Mouse (Mus musculus) forebrain, embryonic 13.5 days (tissue): ENCODE data around the gene Ylpm1. TPM values are rescaled to one million over a fixed set of nuclear protein-coding genes. Genes with fewer than 3 reads are reported as not detected.

Experiments
- ATAC-seq: fragments of 200-750 bp; cut with Nextera tagmentation; 2 replicates; pipeline ENCODE4 v1.8.0; 2017
- H3K27ac ChIP-seq: fragments of 300-500 bp; sonication (generic); 2 replicates; pipeline ENCODE4 v1.5.1; 2015; ENCODE audit warnings: inconsistent platforms, mild to moderate bottlenecking, moderate library complexity
- H3K27me3 ChIP-seq: fragments of 300-500 bp; sonication (generic); 2 replicates; pipeline ENCODE4 v1.6.1; 2015; ENCODE audit warnings: mild to moderate bottlenecking, inconsistent platforms
- H3K36me3 ChIP-seq: fragments of 300-500 bp; sonication (generic); 2 replicates; pipeline ENCODE4 v1.6.1; 2015; ENCODE audit warnings: mild to moderate bottlenecking, inconsistent platforms; ENCODE audit not compliant: poor library complexity, severe bottlenecking
- H3K4me1 ChIP-seq: fragments of 300-500 bp; sonication (generic); 2 replicates; pipeline ENCODE4 v1.6.1; 2015; ENCODE audit warnings: inconsistent platforms
- H3K4me2 ChIP-seq: fragments of 300-500 bp; sonication (generic); 2 replicates; pipeline ENCODE4 v1.6.1; 2015; ENCODE audit warnings: inconsistent platforms, mild to moderate bottlenecking, moderate library complexity
- H3K4me3 ChIP-seq: fragments of 300-500 bp; sonication (generic); 2 replicates; pipeline ENCODE4 v1.5.1; 2015; ENCODE audit warnings: mild to moderate bottlenecking, inconsistent platforms
- H3K9ac ChIP-seq: fragments of 300-500 bp; sonication (generic); 2 replicates; pipeline ENCODE4 v1.6.1; 2015; ENCODE audit warnings: mild to moderate bottlenecking, inconsistent platforms
- H3K9me3 ChIP-seq: fragments of 300-500 bp; sonication (generic); replicated peaks from 2 replicates; pipeline ENCODE4 v1.6.1; 2016; ENCODE audit warnings: inconsistent platforms
- WGBS: fragments of 180-500 bp; shearing (Covaris S2); methylation state at CpG from one replicate; pipeline ENCODE4 v1.1.7; 2015; 5-methylcytosine and 5-hydroxymethylcytosine counted together
- polyA plus RNA-seq: library from polyadenylated mRNA; unstranded; fragments of >200 nt; fragmentation: Nextera tagmentation; extraction: Ambion mirVana; gene quantifications from 2 replicates; pipeline ENCODE4 v1.2.1, GENCODE M21; 2015

Gene Ylpm1
- polyA plus RNA-seq, 1 experiment from 2014 or later = 41.6 TPM

DNA sequence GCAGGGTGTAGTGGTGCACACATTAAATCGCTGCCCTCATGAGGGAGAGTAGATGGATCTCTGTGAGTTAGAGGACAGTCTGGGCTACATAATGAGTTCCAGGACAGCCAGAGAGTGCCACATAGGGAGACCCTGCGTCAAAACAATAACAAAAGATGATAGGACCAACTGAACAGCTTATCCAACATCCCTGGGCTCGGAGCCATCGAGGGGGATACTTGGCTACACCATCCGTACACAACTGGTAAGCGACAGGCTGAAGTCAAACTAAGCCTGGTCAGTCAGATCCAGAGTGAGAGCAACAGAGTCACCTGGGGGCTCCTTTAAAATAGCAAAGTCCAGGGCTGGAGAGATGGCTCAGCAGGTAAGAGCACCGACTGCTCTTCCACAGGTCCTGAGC is 99.7 kb downstream of the Ylpm1 start:
- Histone ChIP-seq H3K4me1 (no peaks in the 10 kb centered on the region), H3K36me3 (no peaks in the 10 kb centered on the region), H3K9ac (no peak overlapping the region), H3K27me3 (no peaks in the 10 kb centered on the region), H3K27ac (no peak overlapping the region), H3K4me2 (no peak overlapping the region), H3K9me3 (no peaks in the 10 kb centered on the region), H3K4me3 (no peak overlapping the region)
- 90% methylated on average over 7 of the region's 7 CpGs for WGBS
- no peak for ATAC-seq

DNA sequence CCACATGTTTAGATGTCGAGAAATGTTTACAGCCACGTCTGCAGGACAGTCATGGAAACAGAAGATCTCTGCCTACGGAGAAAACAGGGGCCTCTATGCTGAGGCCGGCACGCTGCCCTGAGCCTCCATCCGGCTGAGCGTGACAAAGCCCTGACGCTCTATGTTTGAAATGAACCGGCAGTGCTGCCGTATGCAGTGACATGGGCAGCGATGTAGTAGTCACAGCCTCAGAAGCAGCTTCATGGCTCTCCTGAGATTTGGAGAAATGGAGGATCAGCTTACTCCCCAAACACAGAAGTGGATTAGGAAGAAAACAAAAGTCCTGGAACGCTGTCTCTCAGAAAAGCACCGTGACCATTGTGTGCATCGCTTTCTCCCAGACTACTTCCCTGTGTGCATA is 104.9 kb downstream of the Ylpm1 start:
- no peaks in the 10 kb centered on the region for H3K36me3 ChIP-seq
- no peak overlapping the region for H3K4me3 ChIP-seq
- H3K9me3 ChIP-seq = no peaks in the 10 kb centered on the region
- 51% methylated on average over 14 of the region's 14 CpGs for WGBS
- H3K27me3 ChIP-seq = no peaks in the 10 kb centered on the region
- H3K27ac ChIP-seq = no peak overlapping the region
- no peak overlapping the region for H3K4me2 ChIP-seq
- ATAC-seq = no peak
- no peaks in the 10 kb centered on the region for H3K4me1 ChIP-seq
- H3K9ac ChIP-seq = no peak overlapping the region

DNA sequence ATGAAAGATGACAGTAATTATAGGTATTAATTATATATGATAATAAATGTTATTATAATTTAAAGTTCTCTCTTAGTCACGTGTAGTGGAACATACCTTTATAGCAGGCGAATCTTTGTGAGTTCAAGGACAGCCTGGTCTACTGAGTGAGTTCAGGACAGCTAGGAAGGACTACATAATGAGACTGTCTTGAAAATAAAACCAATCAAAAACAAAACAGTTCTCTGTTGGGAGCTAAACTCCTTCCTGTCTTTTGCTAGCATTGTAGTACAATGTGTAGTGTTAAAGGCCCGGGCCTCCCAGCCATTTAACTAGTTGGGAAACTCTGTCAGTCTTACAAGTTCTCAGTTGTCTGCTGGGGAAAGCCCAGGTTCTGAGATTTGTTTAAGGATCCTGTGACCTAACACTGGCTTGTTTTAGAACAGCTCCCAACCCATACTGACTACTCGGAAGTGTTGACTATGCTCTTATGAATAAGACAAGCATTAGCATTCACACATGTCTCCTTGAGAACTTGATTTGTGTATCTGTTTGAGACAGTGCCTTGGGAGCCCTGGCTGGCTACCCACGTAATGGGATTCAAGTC is 105.5 kb downstream of the Ylpm1 start:
- ATAC-seq = no peak
- WGBS = 84% methylated on average over 5 of the region's 5 CpGs
- no peak overlapping the region for H3K27ac ChIP-seq
- H3K36me3 ChIP-seq = no peaks in the 10 kb centered on the region
- no peak overlapping the region for H3K4me2 ChIP-seq
- no peak overlapping the region for H3K4me3 ChIP-seq
- H3K9me3 ChIP-seq = no peaks in the 10 kb centered on the region
- H3K9ac ChIP-seq = no peak overlapping the region
- H3K27me3 ChIP-seq = no peaks in the 10 kb centered on the region
- no peaks in the 10 kb centered on the region for H3K4me1 ChIP-seq

DNA sequence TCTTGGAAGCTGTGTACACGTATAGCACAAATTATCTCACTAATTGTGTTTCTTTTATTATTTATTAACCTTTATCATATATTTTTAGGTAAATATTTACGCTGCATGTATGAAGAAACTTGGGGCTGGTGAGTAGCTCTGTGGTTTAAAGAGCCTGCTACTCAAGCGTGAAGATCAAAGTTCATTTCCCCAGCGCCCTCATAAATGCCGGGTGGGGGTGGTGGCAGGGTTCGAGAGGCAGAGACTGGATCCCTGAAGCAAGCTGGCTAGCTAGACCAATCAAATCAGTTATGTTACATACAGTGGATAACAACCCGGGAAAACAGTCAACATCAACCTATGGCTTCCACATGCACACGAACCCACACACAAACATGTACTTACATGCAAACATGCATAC is 107.0 kb downstream of the Ylpm1 start:
- Histone ChIP-seq H3K9ac (no peak overlapping the region), H3K36me3 (no peaks in the 10 kb centered on the region), H3K9me3 (no peaks in the 10 kb centered on the region), H3K27ac (no peak overlapping the region), H3K4me1 (no peaks in the 10 kb centered on the region), H3K27me3 (no peaks in the 10 kb centered on the region), H3K4me2 (no peak overlapping the region), H3K4me3 (no peak overlapping the region)
- WGBS = 82% methylated on average over 8 of the region's 8 CpGs
- ATAC-seq = no peak

DNA sequence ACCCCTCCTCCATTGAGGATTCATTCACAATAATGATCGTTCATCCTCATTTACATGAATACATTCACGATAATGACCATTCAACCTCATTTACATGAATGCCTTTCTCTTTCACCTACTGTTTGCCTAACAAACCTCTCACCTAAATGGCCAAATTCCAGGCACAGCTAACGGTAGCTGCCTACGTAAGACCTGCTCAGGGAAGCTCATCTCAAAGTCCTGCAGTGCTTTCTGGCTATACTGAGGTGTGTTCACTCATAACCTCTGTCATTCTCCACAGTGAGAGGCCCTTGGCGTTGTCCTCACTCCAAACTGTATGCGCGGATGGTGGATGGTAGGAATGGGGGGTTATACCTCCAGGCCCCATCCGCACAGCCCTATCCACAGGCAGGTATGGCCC is 108.7 kb downstream of the Ylpm1 start:
- no peak overlapping the region for H3K9ac ChIP-seq
- H3K4me2 ChIP-seq = no peak overlapping the region
- peaks cover 6% of the 10 kb centered on the region for H3K4me1 ChIP-seq
- no peak overlapping the region for H3K4me3 ChIP-seq
- no peaks in the 10 kb centered on the region for H3K36me3 ChIP-seq
- H3K9me3 ChIP-seq = no peaks in the 10 kb centered on the region
- H3K27me3 ChIP-seq = no peaks in the 10 kb centered on the region
- 81% methylated on average over 8 of the region's 8 CpGs for WGBS
- H3K27ac ChIP-seq = no peak overlapping the region
- no peak for ATAC-seq

DNA sequence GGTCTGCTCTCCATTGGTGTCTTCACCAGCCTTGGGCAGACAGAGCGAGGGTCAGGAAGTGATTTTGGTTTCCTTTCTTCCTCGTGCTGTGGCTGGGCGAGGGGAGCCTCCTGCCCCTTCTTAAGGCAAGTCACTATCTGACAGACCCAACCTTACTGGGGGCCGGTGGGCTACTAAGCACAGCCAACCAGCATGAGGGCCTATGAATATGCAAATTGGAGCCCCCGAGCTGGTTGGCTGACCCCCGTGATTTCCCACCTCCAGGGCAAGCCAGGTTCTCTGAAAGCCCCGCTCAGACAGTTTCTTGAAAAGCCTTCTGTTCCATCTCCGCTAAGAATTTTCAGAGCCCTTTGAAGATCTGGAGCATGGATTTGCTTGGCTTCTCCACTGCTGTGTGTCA is 110.2 kb downstream of the Ylpm1 start:
- WGBS = 6% methylated on average over 8 of the region's 8 CpGs
- ATAC-seq = no peak
- H3K36me3 ChIP-seq = no peaks in the 10 kb centered on the region
- H3K4me2 ChIP-seq = 0 out of 2 replicates have a peak overlapping the region, but pooled peaks have one; percentile 2
- H3K4me1 ChIP-seq = peaks cover 13% of the 10 kb centered on the region
- no peak overlapping the region for H3K4me3 ChIP-seq
- H3K27ac ChIP-seq = no peak overlapping the region
- H3K9ac ChIP-seq = no peak overlapping the region
- no peaks in the 10 kb centered on the region for H3K27me3 ChIP-seq
- no peaks in the 10 kb centered on the region for H3K9me3 ChIP-seq

DNA sequence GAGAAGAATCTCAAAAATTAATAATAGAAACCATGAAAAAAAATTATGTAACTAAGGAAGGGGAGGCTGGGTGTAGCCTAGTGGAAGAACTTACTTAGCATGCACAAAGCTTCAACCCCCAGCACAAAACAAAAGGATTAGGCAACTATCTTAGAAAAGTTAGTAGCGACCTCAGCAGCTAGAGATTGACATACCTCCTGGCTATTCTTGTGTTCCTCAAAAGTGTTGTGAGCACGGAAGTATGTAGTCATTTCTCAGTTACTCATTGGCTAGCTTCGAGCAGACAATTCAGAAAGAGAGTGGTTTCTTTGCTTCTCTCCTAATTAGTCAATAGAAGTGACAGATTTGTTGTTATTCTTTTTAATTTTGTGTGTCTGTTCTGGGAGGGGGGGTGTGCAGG is 112.5 kb downstream of the Ylpm1 start:
- ATAC-seq = no peak
- Histone ChIP-seq H3K27me3 (no peaks in the 10 kb centered on the region), H3K27ac (no peak overlapping the region), H3K36me3 (no peaks in the 10 kb centered on the region), H3K9me3 (no peaks in the 10 kb centered on the region), H3K4me1 (peaks cover 34% of the 10 kb centered on the region), H3K9ac (no peak overlapping the region), H3K4me3 (no peak overlapping the region), H3K4me2 (no peak overlapping the region)
- WGBS = 52% methylated on average over 3 of the region's 3 CpGs

DNA sequence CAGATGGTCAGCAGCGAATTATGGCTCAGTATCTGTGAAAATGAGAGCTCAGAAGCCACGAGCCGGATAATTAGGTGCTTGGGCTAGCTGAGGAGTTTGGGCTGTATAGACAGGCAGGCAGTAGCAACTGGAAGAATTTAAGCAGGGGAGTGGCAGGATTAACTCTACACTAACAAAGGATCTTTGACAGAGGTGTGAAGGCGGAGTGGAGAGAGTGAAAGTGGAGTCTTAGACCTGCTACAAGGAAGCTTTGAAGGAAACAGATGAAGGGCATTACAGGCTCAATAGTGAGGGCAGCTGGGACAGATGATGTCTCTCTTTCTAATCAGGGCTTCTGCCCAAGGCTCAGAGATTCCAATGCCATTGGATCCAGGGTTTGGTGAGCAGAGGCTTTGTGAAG is 113.3 kb downstream of the Ylpm1 start:
- WGBS = 10% methylated on average over 4 of the region's 4 CpGs
- no peak overlapping the region for H3K27ac ChIP-seq
- H3K36me3 ChIP-seq = no peaks in the 10 kb centered on the region
- H3K4me3 ChIP-seq = no peak overlapping the region
- peak overlapping the region; percentile 95 for H3K4me2 ChIP-seq
- no peaks in the 10 kb centered on the region for H3K9me3 ChIP-seq
- H3K9ac ChIP-seq = no peak overlapping the region
- no peaks in the 10 kb centered on the region for H3K27me3 ChIP-seq
- ATAC-seq = no peak
- H3K4me1 ChIP-seq = peaks cover 34% of the 10 kb centered on the region

DNA sequence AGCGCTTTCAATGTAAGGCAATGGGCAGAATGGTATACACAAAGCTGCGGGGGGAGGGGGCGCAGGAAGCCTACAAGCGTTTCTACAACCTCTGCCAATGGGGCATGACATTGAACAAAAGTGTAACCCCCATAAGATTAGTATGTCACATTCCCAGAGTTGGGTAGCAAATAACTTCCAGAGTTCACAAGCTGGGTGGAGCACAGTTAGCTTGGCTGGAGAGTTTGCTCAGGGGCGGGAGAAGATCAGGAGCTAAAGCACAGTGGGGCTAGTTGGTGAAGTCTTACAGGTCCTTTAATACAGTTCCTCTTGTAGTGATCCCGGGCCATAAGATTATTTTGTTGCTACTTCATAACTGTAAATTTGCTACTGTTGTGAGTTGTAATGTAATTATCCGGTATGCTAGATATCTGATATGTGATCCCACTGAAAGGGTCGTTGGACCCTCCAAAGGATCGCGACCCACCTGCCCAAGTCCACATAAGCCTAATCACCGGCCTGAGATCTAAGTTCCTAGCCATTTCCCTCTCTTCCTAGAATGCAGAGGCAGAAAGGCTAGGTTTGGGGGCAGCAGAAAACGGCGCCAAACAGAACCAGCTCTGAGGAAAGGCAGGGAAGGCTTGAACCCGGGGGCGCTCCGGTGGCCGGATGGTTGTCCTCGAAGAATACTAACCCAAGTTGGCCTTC is 114.0 kb downstream of the Ylpm1 start:
- peak overlapping the region; percentile 81 for H3K27ac ChIP-seq
- peak overlapping the region; percentile 95 for H3K4me2 ChIP-seq
- peak overlapping the region; percentile 99 for H3K4me3 ChIP-seq
- H3K9me3 ChIP-seq = no peaks in the 10 kb centered on the region
- peaks cover 7% of the 10 kb centered on the region; the same call in 1 of the 2 replicates for H3K36me3 ChIP-seq
- H3K9ac ChIP-seq = peak overlapping the region; percentile 98
- WGBS = 12% methylated on average over 18 of the region's 18 CpGs
- peaks cover 36% of the 10 kb centered on the region for H3K4me1 ChIP-seq
- peak; percentile 16 for ATAC-seq
- H3K27me3 ChIP-seq = no peaks in the 10 kb centered on the region

DNA sequence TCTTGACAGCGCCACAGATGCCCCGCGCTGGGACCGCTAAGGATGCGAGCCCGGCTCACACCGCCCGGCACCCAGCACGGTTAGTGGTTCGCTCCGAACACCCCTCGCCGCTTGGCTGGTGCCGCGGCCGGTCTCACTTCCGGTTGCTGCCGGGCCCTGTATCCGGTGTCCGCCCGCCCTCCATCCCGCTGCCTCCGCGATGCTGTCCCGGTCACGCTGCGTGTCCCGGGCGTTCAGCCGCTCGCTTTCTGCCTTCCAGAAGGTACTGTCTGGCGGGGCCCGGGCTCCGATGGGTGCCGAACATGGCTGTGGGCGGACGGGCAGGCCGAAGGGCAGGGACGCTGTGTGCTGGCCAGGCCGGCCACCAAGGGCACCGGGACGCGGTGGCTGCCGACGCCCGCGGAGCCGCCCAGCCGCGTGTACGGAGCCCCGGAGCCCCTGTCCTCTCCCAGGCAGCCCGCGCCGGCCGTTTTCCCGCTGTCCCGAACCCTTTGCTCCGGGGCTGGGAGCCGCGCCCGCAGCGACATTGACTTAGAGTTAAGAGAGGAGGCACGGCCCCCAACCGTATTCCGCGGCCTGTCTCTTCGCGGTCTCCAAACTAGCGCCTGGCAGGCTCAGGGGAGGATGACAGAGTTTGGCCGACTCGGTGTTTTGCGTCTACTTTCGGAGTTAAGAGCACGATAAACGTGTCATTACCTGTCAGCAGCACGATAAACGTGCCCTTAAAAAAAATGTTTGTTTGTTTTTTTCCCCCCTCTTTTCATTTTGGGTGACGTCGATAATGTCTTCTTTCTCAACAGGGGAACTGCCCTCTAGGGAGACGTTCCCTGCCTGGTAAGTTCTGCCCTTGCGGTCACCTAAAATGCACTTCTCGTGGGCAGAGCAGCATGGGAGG is 114.8 kb downstream of the Ylpm1 start, which contains the start of the genes Prox2 and Dlst:
Prox2 (minus strand) TSS at position 62 of the 895 bp plus-strand sequence.
Dlst (plus strand) TSS at position 136 of the 895 bp plus-strand sequence.
- peaks cover 37% of the 10 kb centered on the region for H3K4me1 ChIP-seq
- peak; percentile 97 for ATAC-seq
- H3K4me3 ChIP-seq = peak within 1 kb of the TSS; percentile 99
- peak within 1 kb of the TSS; percentile 98 for H3K9ac ChIP-seq
- H3K9me3 ChIP-seq = no peaks in the 10 kb centered on the region
- peaks cover 12% of the 10 kb centered on the region for H3K36me3 ChIP-seq
- under 1% methylated on average over 76 of the region's 83 CpGs for WGBS
- H3K27ac ChIP-seq = peak within 1 kb of the TSS; percentile 81
- H3K4me2 ChIP-seq = peak within 1 kb of the TSS; percentile 95
- no peaks in the 10 kb centered on the region for H3K27me3 ChIP-seq

DNA sequence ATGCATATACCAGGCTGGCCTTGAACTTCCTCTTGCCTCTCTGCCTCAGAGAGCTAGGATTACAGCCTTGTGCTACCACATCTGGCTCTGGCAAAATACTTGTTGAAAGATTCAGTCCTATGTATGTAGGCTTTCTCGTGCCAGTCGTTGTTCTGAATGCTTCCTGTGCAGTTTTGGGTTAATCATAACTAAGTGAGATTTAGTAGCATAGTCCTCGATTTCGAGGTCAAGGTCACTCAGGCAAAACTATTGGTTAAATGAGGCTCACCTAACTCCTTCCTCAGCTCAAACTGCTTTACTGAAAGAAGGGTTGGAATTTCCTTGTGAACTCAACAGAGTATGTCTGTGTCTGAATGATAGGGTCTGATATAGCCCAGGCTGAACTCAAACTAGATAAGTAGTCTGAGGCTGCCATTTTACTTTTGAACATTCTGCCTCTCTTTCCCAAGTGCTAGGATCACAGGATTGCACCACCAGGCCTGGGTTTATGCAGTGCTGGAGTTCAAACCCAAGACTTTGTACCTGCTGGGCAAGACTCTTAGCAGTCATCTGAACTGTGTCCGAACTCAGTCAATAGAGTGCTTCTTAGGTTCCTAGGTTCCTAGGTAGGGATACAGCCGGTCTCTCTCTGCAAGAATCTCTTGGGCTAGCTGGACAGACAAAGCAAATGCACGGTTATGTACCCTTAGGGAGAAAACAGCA is 116.6 kb downstream of the Ylpm1 start:
- Histone ChIP-seq H3K27me3 (no peaks in the 10 kb centered on the region), H3K4me2 (peak overlapping the region; percentile 95), H3K27ac (no peak overlapping the region), H3K4me1 (peaks cover 37% of the 10 kb centered on the region), H3K36me3 (peaks cover 19% of the 10 kb centered on the region), H3K4me3 (peak overlapping the region; percentile 99), H3K9me3 (no peaks in the 10 kb centered on the region), H3K9ac (no peak overlapping the region)
- 89% methylated on average over 7 of the region's 7 CpGs for WGBS
- no peak for ATAC-seq
